Mouse (Mus musculus) hematopoietic stem cell, adult 5-6 weeks (primary cell): Measurements from ENCODE around the gene Gm17428. TPM values are rescaled to one million over a fixed set of nuclear protein-coding genes. Genes with fewer than 3 reads are reported as not detected.

ENCODE experiments used
- ATAC-seq, 2 experiments: fragments of 125-278 bp in 1 of 2; replicated peaks in 1 of 2; 2 replicates each; pipeline ENCODE4 v1.8.0; 2016 to 2017; ENCODE audit warnings: inconsistent platforms in 2 of 2, mild to moderate bottlenecking in 2 of 2, moderate number of reproducible peaks in 2 of 2, low read depth in 1 of 2, moderate TSS enrichment in 1 of 2; ENCODE audit not compliant: low FRiP score in 2 of 2, poor library complexity in 2 of 2, severe bottlenecking in 2 of 2, insufficient read depth in 1 of 2, low TSS enrichment in 1 of 2
- total RNA-seq: library from RNA; stranded (forward); fragments of 172-1452, 232-1000 nt; gene quantifications from 2 replicates; pipeline ENCODE4 v1.2.3, GENCODE M21; 2017

Gene Gm17428
- total RNA-seq, result not detected in 2 replicates

DNA sequence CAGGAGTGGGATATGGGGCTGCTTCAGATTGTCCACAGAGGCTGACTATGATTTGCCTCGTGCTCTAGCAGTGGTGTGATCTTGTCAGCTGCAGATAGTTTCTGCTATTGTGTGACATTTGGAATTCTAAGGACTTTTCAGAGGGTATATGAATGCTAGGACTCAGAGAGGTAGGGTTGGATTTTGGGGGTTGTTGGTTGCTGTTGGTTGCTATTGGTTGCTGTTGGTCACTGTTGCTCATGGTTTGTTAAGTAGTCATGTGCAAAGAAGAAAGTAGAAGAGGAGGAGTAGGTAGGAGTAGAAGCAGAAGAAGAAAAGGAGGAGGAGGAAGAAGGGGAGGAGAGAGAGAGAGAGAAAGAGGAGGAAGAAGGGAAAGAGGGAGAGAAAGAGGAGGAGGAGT, at the start of gene Gm17428:
Gene Gm17428 (plus strand): TSS at position 301 of the 400 bp plus-strand sequence.
- ATAC-seq, result no peak

- no peak for ATAC-seq
These were observed 49.4 kb upstream of the Gm17428 start for GRCm38 (mm10) chr14:54927296-54927695.

DNA sequence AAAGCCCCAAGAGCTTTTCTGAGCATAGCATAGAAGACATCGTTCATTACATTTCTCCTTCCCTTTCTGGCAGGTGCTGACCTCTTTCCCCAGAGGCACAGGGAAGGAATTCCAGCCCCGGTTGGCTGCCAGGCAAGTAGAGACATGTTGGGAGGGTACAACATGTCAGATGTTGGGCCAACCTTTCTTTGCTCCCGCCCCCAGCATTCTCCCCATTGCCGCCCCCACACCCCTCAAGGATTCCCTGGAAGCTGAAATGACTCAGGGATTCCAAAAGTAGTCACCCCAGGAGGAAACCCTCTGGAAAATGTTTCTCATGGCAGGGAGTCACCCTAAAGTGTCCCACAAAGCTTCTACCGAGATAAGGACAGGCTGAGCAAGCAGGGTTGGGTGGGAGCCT, 46.9 kb upstream of the Gm17428 start:
- ATAC-seq, result no peak

GRCm38 (mm10) chr14:54930431-54930830, 46.3 kb upstream of the Gm17428 start:
- no peak for ATAC-seq

DNA sequence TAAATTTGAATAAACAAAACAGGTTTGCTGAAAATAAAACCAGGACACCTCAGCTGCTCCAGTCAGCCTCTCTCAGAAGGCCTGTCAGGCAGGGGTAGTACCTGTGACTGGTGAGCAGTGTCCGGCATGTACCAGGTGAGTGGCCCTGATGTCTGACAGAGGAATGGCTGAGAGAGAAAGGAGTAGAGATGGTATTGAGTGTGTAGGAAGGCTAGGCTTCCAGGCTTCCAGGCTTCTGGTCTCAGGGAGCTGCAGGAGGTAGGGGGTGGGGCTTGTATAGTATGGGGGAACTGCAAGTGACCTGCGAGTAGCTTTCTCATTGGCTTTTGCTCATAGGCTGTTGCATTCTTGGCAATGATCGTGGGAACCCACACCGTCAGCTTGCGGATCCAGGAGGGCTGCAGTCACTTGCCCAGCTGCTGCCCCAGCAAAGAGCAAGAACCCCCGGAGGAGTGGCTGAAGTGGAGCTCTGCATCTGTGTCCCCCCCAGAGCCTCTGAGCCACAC, 44.0 kb upstream of the Gm17428 start, which contains the start of gene Il25:
Gene Il25 (plus strand): TSS at position 51 of the 506 bp plus-strand sequence.
- ATAC-seq, result no peak

GRCm38 (mm10) chr14:54935904-54936830, 40.6 kb upstream of the Gm17428 start, which contains the start of gene Cmtm5:
Gene Cmtm5 (plus strand): TSS chr14:54936261.
- ATAC-seq, result no peak

DNA sequence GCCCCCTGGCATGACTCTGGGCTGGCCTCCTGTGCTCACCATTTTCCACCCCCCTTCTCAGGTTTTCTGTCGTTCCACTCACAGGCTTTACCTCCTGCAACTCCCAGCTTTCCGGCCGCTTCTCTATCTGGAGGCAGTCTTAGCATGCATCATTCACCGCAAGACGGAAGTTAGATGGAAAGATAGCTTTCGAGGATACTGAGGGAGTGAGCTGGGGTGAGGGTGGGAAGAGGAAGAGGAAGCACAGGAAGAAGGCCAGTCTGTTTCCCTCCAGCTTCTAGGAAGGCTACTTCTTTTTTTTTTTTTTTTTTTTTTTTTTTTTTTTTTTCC, 39.9 kb upstream of the Gm17428 start:
- ATAC-seq, result peak; percentile 57 to 66

GRCm38 (mm10) chr14:54937361-54938182, 39.2 kb upstream of the Gm17428 start:
- no peak for ATAC-seq

GRCm38 (mm10) chr14:54938431-54939219, 38.1 kb upstream of the Gm17428 start:
- no peak for ATAC-seq

GRCm38 (mm10) chr14:54939434-54940175, 37.1 kb upstream of the Gm17428 start:
- ATAC-seq, result peak; percentile 44 to 73; a peak in 1 of 4 replicates

GRCm38 (mm10) chr14:54940176-54940530, 36.6 kb upstream of the Gm17428 start:
- no peak for ATAC-seq

- ATAC-seq, result no peak
These were observed 35.4 kb upstream of the Gm17428 start for GRCm38 (mm10) chr14:54941024-54941978.

- ATAC-seq, result no peak
These were observed 34.3 kb upstream of the Gm17428 start for GRCm38 (mm10) chr14:54942479-54942878.

- no peak for ATAC-seq
These were observed 32.8 kb upstream of the Gm17428 start for GRCm38 (mm10) chr14:54943971-54944370.

DNA sequence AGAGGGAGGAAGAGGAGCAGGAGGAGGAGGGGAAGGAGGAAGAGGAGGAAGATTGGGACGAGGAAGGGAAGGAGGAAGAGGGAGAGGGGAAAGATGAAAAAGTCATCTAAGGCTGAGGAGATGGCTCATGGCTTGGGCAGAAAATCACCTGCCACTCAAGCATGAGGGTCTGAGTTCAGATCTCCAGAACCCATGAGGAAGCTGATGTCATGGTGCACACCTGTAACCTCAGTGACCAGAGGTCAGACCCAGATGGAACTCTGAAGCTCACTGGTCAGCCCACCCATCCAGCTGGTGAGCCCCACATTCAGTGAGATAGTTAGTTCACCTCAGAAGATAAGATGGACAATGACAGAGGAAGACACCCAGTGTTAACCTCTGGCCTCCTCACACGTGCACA, 31.8 kb upstream of the Gm17428 start:
- ATAC-seq, result no peak
